Mouse (Mus musculus): ENCODE measurements around the gene Tbc1d22a.

The Tbc1d22a gene

DNA sequence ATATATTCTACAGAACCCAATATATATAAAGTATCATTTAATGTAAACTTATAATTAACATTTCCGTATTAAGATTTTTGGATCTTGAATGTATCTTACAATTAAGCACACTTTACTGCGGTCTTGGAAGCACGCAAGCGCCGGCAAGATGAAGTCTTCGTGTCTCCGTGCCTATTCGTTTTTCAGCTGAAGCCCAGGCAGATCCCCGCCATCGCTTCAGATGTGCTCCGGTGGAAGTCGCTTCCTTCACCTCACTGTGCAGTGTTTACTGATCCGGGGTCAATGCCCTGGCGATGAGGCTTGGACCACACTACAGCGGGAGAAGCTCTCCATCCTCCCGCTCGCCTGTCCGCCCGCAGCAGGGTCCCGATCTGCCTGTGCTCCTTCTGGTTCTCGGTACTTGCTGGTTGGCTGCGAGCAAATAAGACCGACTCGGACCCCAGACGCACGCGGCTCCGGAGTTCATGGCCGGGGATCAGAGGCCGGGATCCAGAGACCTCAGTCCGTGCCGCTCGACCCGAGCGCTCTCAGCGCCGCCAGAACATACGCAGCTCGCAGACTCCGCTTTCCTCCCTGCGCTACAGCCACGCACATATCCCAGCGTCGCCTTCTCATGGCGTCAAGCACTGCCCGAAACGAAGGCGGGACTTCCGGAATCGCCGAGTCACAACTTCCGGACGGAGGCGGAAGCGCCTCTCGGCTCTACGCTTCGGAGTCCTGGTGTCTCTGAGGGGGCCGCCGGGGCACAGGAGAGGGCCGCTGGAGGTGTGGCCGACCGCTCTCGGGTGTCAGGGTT, at the start of gene Tbc1d22a:
Tbc1d22a (plus strand) TSS at position 707 of the 796 bp plus-strand sequence.
- CTCF ChIA-PET, result interaction anchor here (1.1 kb wide), 1 partner anchor 33 kb away, joined by 3 read pairs; no protein-coding TSS in a partner anchor

DNA sequence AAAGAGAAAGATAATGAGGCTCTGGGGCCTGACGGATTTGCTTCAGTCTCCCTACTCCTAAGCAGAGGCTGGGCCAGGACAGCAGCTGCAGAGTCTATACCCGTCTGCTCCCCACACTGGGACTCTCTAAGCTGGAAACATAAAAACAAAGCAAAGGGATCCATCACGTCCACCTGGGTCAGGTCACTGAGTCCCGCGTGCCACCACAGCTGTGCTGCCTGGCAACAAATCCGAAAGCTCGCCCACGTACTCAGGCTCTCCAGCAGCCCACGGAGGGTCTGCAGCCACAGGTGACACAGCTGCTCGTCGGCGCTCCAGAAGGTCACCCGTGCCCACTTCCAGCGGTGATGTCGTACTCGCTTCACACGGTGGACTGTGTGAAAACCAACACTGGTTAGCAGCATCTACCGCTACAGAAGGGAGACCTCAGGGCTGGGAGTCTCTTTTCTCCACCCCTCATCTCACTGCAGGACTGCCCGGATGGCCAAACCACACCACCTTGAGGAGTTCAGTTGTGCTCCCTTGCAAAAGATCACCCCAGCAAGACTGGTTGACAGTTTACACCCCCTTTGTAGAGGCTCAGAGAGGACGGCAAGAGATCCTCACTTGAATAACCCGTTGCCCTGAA, 49.4 kb upstream of the Tbc1d22a start:
- CTCF ChIA-PET, result interaction anchor here (0.5 kb wide), 1 partner anchor 18 kb away, joined by 4 read pairs; no protein-coding TSS in a partner anchor

DNA sequence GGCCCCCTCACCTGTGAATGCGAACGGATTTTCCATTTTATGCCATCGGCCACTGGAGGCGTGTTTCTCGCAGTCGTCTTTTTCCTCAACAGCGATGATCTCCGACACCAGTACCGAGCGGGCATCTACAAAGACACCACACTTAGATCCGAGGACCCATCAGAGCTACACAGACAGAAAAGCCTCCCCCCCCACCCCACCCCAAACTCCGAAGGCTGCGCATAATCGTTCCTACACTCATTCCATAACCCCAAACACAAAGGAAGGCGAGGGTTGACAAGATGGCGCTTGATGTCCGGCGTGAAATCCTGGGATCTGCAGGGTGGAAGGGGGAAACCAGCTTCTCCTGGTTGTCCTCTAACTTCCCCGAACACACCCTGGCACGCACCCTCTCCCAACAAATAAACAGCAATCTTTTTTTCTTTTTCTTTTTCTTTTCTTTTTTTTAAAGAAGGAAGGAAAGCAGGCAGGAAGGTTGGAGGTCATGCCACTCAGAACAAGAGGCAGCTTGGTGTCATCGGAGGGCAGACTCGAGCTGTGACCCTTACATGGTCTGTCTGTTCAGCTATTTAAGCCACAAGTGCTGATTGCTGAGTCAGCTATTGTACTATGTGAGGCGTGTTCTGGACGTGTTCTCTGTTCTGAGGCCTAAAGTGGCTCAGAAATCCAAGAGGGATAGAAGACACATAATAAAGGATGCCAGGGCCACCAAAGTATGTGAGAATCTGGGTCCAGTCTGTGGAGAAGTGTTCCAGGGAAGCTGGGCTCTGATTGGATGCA, 48.3 kb upstream of the Tbc1d22a start:
- CTCF ChIA-PET, result interaction anchor here (0.6 to 1.0 kb wide), 2 partner anchors 26 to 43 kb away, joined by 3 to 22 read pairs; no protein-coding TSS in a partner anchor

DNA sequence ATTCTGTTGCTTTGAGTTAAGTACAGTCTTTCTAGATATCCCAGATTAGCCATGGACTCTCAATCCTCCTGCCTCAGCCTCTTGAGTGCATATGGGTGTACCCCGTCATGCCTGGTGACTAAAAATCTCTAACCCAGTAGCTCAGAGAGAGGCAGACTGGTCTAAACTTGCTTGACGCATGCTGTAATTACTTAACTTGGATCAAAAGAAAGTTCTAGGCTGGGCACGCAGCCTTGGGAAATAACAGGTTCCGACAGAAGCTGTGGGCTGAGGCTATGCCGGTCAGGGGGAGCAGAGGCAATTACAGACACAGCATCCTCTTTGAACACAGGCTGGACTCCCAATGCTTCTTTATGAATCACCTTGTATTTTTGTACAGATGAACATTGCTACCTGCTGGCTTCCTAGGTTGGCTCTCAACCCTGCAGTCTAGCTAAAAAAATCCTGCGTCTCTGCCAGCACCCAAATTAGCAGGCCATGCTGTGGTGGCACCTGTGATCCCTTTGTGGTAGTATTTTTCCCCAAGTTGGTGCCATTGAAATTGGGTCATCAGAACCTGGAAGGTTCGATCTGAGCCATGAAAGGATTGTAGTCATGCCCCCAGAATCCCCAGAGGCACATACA, 47.1 kb upstream of the Tbc1d22a start:
- CTCF ChIA-PET, result interaction anchor here (1.0 kb wide), 1 partner anchor 27 kb away, joined by 3 read pairs; no protein-coding TSS in a partner anchor

DNA sequence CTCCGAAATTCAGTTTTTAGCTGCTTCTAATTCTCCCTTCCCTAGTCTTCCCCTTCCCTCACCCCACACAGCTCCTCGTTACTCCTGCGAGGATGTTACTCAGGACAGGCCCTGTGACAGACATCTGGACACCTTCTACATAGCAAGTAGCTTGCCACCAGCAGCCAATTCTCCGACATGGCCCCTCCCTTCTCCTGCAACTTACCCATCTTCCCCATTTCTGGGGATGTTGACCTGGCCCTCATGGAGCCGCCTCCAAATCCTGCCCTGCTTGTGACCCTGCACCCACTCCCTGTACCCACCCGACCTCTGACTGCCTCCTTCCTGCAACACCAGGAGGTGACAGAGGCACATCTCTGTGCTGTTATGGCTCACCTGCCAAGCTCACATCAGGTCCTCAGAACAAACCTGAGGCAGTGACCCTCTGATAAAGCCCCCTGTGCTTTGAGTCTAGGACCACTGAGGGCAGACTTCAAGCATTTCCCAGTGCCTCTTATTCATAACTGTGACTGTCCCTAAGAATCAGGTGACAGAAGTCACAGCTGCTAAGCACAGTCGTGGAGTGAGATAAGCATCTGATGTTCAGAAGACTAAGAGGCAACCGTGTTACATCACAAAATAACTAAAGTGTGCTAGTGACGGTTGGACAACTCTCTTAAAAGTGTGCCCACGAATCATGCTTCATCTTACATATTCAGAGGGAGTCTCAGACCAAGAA, 46.3 kb upstream of the Tbc1d22a start:
- CTCF ChIA-PET, result interaction anchor here (0.7 to 1.6 kb wide), 2 partner anchors 11 to 37 kb away, joined by 3 read pairs; no protein-coding TSS in a partner anchor

DNA sequence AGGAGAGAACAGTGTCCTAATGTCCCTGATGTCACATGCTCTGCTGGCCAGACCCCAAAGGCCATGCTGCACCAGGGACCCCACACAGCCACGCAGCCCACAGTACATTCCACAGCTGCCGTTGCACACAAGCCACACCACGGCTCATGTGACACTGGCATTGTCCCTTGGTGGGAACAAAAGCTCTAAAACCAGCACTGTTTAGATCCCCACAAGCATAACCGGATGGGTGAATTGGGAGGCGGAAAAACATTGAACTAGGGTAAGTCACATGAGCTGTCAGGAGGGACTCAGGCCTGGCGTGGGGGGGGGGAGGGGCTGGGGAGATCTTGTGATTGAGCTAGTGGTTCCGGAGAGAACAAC, 45.8 kb upstream of the Tbc1d22a start:
- CTCF ChIA-PET, result interaction anchor here (1.6 kb wide), 1 partner anchor 37 kb away, joined by 3 read pairs; no protein-coding TSS in a partner anchor

DNA sequence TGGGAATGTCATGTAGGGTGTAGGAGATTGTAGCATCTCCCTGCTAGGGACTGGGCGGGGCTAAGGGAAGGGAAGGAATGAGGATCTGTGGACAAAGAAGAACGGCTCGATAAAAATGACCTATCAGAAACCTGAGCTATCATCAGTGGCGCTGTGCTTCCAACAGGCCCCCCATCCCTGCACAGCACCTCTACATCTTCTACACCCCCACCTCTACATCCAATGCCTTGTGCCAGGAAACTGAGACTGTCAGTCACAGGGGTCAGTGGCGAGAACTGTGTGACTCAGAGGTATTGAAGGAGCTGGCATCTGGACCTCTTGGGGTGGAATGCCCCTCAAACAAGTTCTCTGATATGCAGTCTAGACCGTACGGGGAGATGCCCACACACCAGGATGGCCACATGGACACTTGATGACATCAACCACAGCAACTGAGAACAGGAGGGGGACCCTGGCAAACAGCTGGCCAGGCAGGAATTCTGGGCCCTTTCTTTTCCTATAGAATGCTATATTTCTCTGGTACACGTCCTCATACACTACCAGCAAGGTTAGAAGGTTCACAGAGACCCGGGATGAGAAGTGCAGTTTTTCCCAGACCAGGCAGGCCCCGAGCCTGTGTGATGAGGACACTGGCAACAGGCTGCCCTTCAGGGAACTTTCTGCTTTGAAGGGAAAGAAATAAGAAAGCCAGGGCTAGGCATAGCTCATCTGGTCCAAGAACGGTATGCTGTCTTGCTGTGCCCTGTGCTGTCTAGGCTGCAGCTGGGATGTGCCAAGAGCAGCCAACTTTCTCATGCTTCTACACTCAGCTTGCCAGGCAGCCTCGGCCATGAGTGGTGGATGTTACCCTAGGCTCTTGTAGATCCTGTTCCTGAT, 45.1 kb upstream of the Tbc1d22a start:
- CTCF ChIA-PET, result interaction anchor here (1.6 kb wide), 1 partner anchor 36 kb away, joined by 3 read pairs; no protein-coding TSS in a partner anchor

DNA sequence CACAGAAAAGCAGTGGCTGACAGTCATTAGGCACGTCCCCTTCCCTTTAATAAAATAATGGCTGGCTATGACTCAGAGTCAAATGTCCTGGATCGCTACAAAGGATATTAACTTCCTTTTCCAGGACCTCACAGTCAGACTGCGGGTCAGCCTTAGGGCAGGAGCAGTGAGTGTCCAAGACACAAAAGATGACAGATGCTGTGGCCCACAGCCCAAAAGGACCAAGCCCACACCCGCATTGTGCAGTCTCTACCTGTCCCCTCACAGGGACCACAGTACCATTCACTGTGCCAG, 44.5 kb upstream of the Tbc1d22a start:
- CTCF ChIA-PET, result no interaction called here

DNA sequence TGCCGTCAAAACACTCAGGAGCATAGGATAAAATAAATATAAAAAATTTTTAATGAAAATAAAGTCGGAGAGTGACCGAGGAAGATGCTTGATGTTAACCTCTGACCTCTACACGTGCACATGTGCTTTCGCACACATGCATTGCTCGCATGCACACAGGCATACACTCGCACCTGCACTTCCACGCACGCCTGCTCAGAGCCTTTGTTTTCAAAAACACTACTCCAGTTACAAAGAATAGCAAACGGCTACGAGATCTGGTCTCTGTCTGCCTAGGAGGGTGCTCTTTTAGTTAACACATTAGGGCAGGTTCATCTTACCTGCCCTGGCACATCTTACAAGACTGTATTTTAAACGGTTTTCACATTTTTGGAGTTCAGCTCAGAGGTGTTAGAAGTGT, 42.9 kb upstream of the Tbc1d22a start:
- CTCF ChIA-PET, result interaction anchor here (0.6 kb wide), 1 partner anchor 75 kb away, joined by 3 read pairs; no protein-coding TSS in a partner anchor

DNA sequence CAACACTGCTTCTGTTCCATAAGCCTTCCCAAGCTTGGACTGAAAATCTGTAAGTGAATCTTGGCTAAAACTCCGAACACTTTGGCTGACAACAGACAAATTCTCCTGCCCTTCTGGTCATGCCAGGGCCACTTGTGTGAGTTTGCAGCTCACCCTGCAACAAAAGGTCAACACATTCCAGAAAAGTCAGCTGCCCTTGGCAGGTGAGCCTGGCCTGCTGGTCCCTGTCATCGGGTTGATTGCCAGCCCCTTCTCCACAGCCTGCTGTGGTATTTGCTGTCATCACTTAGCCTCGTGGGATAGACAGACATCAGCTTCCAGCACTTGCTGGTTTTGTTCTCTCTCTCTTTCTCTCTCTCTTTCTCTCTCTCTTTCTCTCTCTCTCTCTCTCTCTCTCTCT, 42.1 kb upstream of the Tbc1d22a start:
- CTCF ChIA-PET, result interaction anchor here (1.0 kb wide), 1 partner anchor 9 kb away, joined by 5 read pairs; no protein-coding TSS in a partner anchor

DNA sequence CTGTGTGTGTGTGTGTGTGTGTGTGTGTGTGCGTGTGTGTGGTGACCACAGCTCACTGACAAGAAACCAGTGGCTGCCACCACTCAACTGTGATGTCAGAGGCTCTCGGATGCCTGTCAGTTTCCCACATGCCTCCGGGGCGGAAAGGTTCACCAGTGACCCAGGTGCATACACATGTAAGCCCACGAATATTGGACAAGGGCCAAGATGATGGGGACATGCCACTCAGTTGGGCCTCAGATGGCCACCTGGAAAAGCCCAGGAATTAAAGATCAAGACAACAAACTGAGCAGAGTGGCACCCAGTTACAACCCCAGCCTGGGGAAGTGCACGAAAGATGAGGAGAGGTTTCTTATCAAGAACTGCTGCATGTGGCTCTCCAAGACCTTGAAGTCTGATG, 41.7 kb upstream of the Tbc1d22a start:
- CTCF ChIA-PET, result interaction anchor here (0.5 to 1.0 kb wide), 2 partner anchors 8 to 10 kb away, joined by 5 to 6 read pairs; no protein-coding TSS in a partner anchor

DNA sequence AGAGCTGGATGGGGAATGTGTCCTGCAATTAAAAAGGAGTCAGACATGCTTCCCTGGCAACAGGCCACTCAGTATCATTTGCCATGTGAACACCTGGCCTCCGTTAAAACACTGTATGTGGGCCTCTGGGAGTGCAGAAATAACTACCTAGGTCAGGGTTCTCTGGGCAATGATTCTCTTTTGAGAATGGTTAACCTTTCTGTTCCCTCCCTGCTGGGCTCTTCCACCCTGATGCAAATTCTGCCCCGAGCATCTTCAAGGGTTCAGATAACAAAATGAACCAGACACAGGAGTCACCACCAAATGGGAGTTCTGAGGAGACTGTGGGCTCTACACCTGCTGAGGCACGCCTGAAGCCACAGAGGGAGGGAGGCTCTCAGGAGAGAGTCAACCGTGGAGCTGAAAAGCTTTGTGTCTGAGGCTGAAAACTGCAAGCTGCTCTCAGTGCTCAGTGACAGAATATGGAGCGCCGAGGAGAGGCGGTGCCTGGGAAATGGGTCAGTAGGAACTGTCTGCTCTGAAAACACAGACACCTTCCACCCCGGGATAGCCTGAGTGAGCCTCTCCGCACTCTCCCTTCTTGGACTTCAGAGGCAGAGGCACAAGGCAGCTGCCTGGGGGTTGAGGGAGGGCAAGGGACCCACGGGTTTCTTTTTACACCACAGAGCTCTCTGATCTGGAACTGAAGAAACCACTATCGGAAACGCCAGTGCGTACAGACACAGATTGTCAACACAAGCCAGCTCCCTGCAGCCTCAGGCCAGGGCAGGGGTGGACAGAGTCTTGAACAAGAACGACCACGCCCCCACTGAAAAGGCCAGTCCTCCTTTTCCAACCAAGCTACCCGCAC, 40.9 kb upstream of the Tbc1d22a start:
- CTCF ChIA-PET, result interaction anchor here (0.5 kb wide), 1 partner anchor 11 kb away, joined by 6 read pairs; no protein-coding TSS in a partner anchor

DNA sequence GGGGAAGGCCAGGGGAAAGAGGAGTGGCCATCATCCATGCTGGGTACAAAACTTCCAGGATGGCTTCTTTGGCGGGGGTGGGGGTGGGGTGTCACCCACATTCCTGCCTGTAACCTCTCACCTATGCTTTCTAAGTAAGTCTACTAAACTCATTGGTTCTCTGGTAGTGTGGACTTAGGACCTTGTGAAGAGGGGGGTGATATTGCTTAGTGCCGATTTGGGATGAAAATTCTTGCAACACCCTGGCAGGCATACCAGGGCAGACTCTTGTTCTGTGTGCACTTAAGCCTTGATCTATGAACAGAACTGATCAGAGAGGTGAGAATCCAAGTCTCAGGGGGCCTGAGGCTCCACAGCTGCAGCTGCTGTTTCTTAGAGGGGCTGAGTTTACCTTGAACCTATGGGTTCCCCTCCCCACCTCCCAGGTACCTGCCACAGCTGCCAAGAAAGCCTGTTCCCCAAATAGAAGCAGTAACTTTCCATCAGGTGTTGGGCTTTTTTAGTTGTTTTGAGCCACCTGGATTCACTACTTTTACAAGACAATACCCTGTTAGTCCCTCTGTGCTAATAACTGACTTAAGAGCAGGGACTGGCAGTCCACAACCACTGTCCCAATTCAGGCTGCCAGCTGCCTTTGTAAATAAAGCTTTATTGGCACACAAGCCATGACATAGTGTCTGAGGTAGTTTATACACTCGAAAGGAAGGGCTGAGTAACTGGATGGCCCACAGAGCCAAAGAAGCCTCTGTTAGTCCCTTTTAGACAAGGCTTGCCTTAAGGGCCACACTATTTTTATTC, 38.8 kb upstream of the Tbc1d22a start:
- CTCF ChIA-PET, result no interaction called here

DNA sequence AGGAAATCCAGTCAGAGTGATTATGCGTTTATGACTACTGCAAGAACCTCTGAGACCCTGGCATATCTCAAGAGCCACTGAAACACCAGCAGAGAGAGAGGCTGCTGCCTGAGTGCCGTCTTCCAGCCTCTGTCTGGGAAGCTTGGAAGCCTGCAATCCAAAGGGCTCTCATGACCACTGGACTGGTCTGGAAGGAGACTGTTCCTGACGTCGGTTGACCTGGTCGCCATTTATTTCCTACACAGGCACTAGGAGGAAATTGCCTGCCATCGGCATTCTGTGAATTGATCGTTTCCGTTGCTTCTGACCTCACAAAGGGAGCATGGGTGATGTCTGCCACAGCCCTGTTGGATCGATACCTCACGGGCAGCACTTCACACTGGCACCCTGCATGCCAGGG, 38.1 kb upstream of the Tbc1d22a start:
- CTCF ChIA-PET, result no interaction called here

DNA sequence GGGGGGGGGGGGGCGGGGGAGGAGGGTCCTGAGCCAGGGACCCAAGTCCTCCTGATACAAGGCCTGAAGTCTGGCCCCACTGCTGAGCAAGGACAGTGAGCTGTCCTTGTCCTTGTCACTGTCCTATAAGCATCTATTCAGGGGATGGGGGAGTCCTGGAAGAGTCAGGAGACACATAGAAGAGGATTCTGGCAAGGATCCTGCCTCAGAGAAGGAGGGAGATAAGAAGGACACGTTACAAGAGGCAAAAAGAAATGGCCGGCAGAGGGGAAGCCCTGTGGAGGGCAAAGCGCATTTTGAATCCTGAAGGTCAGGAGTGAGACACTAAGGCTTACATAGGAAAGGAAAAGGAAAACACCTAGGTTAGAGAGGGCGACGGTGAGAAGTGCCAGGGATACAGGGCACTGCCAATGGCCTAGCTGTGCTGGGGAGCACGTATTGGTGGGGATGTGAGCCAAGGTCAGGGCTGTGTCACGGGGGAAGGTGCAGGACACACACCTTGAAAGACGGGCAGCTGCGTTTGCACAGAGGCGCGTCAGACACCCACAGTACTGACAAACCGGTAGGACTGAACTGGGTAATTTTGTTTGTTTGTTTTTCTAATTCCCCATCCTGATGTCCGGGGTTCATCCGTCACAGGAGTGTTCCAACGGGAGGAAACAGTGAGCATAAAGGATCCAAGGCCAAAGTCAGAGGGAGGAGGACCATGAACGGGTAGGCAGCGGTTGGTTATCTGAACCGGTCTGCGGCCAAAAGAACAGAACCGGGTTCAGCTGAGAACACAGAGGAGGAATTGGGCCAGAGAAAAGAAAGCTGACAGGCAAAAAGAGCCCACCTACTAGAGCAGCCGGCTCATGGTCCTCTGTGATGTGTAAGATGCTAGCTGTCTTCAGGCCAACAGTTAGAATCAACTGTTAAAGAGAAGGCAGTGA, 37.2 kb upstream of the Tbc1d22a start:
- CTCF ChIA-PET, result interaction anchor here (0.7 kb wide), 1 partner anchor 141 kb away, joined by 3 read pairs; no protein-coding TSS in a partner anchor

DNA sequence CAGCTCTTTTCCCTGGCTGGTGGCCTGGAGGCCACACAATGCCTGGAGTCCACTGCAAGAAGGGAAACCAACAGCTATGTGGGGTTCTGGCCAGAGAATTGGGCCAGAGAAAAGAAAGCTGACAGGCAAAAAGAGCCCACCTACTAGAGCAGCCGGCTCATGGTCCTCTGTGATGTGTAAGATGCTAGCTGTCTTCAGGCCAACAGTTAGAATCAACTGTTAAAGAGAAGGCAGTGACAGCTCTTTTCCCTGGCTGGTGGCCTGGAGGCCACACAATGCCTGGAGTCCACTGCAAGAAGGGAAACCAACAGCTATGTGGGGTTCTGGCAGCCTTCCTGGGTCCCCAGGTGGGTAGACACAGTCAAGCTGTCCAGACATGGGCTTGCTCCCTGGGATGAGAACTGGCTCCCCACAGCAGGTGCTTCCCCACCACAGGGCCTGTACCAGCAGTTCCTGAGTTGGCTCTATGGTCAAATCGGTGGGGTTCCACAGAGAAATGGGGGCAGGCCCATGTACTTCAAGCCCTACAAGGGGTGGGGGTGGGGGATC, 36.5 kb upstream of the Tbc1d22a start:
- CTCF ChIA-PET, result interaction anchor here (0.6 to 0.7 kb wide), 2 partner anchors 61 to 141 kb away, joined by 3 to 7 read pairs; no protein-coding TSS in a partner anchor

All from spleen, embryonic (tissue).